Mouse (Mus musculus): ENCODE results near the gene Raver1. TPM values are rescaled to one million over a fixed set of nuclear protein-coding genes. Genes with fewer than 3 reads are reported as not detected.

Raver1 gene
- polyA plus RNA-seq, 1 experiment, result 60.7 TPM

DNA sequence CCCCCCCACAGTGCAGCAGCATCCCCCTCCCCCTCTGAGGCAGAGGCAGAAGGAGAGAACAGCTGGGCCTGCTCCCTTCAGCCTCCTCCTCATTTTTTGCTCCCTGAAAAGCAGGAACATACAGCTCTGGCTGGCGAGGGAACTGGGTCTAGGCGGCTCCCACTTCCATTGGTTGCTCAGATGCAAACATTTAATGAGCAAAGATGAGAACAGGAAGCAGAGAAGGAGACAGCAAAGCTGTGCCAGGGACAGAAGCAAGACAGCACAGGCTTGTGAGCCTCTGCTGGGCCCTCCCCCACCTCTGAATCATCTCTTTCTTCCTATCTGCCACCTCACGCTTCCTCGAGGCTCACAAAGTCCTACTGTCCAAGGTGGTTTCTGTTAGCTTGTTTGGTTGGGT, 50.5 kb downstream of the Raver1 start:
- Histone ChIP-seq H3K27me3 (ENCODE audit: control insufficient read depth, insufficient read depth, low read length, poor library complexity, severe bottlenecking) (no peaks in the 10 kb centered on the region), H3K9ac (ENCODE audit: low read depth, poor library complexity, severe bottlenecking) (no peak overlapping the region), H3K4me3 (ENCODE audit: low read depth, low read length) (no peak overlapping the region), H3K4me1 (ENCODE audit: control insufficient read depth, insufficient read depth, low read length) (no peaks in the 10 kb centered on the region), H3K36me3 (ENCODE audit: control insufficient read depth, insufficient read depth, low read length, poor library complexity, severe bottlenecking) (no peaks in the 10 kb centered on the region), H3K9me3 (replicated peaks; ENCODE audit: control insufficient read depth, insufficient read depth, low read length, poor library complexity, severe bottlenecking) (no peaks in the 10 kb centered on the region), H3K27ac (ENCODE audit: insufficient read depth, low read length) (no peak overlapping the region)
- TF ChIP-seq CTCF (IDR thresholded peaks at IDR 0.05; ENCODE audit: low read depth, low read length), result no peak

- H3K36me3 ChIP-seq (ENCODE audit: control insufficient read depth, insufficient read depth, low read length, poor library complexity, severe bottlenecking), result no peaks in the 10 kb centered on the region
- no peak overlapping the region for H3K9ac ChIP-seq (ENCODE audit: low read depth, poor library complexity, severe bottlenecking)
- H3K9me3 ChIP-seq (replicated peaks; ENCODE audit: control insufficient read depth, insufficient read depth, low read length, poor library complexity, severe bottlenecking), result no peaks in the 10 kb centered on the region
- no peak overlapping the region for H3K4me3 ChIP-seq (ENCODE audit: low read depth, low read length)
- H3K27me3 ChIP-seq (ENCODE audit: control insufficient read depth, insufficient read depth, low read length, poor library complexity, severe bottlenecking), result no peaks in the 10 kb centered on the region
- H3K27ac ChIP-seq (ENCODE audit: insufficient read depth, low read length), result no peak overlapping the region
- no peaks in the 10 kb centered on the region for H3K4me1 ChIP-seq (ENCODE audit: control insufficient read depth, insufficient read depth, low read length)
- TF ChIP-seq CTCF (IDR thresholded peaks at IDR 0.05; ENCODE audit: low read depth, low read length), result no peak
- no peak for TF ChIP-seq POLR2A (IDR thresholded peaks at IDR 0.05; ENCODE audit: insufficient read depth, low read length)
- TF ChIP-seq EP300 (IDR thresholded peaks at IDR 0.05; ENCODE audit: insufficient read depth, low read depth, low read length), result no peak
Observed at GRCm38 (mm10) chr9:21039779-21040178, 52.0 kb downstream of the Raver1 start.

- Histone ChIP-seq H3K9me3 (replicated peaks; ENCODE audit: control insufficient read depth, insufficient read depth, low read length, poor library complexity, severe bottlenecking) (no peaks in the 10 kb centered on the region), H3K9ac (ENCODE audit: low read depth, poor library complexity, severe bottlenecking) (0 out of 2 replicates have a peak overlapping the region, but pooled peaks have one; percentile 17), H3K27me3 (ENCODE audit: control insufficient read depth, insufficient read depth, low read length, poor library complexity, severe bottlenecking) (no peaks in the 10 kb centered on the region), H3K4me3 (ENCODE audit: low read depth, low read length) (peak overlapping the region; percentile 36), H3K4me1 (ENCODE audit: control insufficient read depth, insufficient read depth, low read length) (no peaks in the 10 kb centered on the region), H3K27ac (ENCODE audit: insufficient read depth, low read length) (no peak overlapping the region), H3K36me3 (ENCODE audit: control insufficient read depth, insufficient read depth, low read length, poor library complexity, severe bottlenecking) (no peaks in the 10 kb centered on the region)
- TF ChIP-seq CTCF (IDR thresholded peaks at IDR 0.05; ENCODE audit: low read depth, low read length) (no peak), EP300 (IDR thresholded peaks at IDR 0.05; ENCODE audit: insufficient read depth, low read depth, low read length) (no peak), POLR2A (IDR thresholded peaks at IDR 0.05; ENCODE audit: insufficient read depth, low read length) (no peak)
Observed at GRCm38 (mm10) chr9:21037481-21037891, 54.3 kb downstream of the Raver1 start.

DNA sequence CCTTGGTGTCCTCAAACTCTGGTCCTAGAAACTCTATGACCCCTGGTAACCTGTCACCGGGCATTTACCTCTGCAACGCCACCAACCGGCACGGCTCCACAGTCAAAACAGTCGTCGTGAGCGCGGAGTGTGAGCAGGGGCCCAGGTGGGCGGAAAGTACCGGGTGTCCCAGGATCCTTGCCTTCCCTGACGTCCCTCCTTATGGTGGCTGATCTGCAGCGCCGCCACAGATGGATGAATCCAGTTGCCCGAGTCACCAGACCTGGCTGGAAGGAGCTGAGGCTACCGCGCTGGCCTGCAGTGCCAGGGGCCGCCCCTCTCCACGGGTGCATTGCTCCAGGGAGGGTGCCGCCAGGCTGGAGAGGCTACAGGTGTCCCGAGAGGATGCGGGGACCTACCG, 55.1 kb downstream of the Raver1 start:
- no peak overlapping the region for H3K27ac ChIP-seq (ENCODE audit: insufficient read depth, low read length)
- 0 out of 2 replicates have a peak overlapping the region, but pooled peaks have one; percentile 17 for H3K9ac ChIP-seq (ENCODE audit: low read depth, poor library complexity, severe bottlenecking)
- no peaks in the 10 kb centered on the region for H3K9me3 ChIP-seq (replicated peaks; ENCODE audit: control insufficient read depth, insufficient read depth, low read length, poor library complexity, severe bottlenecking)
- H3K36me3 ChIP-seq (ENCODE audit: control insufficient read depth, insufficient read depth, low read length, poor library complexity, severe bottlenecking), result no peaks in the 10 kb centered on the region
- no peaks in the 10 kb centered on the region for H3K4me1 ChIP-seq (ENCODE audit: control insufficient read depth, insufficient read depth, low read length)
- H3K27me3 ChIP-seq (ENCODE audit: control insufficient read depth, insufficient read depth, low read length, poor library complexity, severe bottlenecking), result no peaks in the 10 kb centered on the region; the same call in 1 of the 2 replicates
- TF ChIP-seq EP300 (IDR thresholded peaks at IDR 0.05; ENCODE audit: insufficient read depth, low read depth, low read length), result no peak
- TF ChIP-seq CTCF (IDR thresholded peaks at IDR 0.05; ENCODE audit: low read depth, low read length), result no peak
- no peak for TF ChIP-seq POLR2A (IDR thresholded peaks at IDR 0.05; ENCODE audit: insufficient read depth, low read length)
- peak overlapping the region; percentile 51 for H3K4me3 ChIP-seq (ENCODE audit: low read depth, low read length)

DNA sequence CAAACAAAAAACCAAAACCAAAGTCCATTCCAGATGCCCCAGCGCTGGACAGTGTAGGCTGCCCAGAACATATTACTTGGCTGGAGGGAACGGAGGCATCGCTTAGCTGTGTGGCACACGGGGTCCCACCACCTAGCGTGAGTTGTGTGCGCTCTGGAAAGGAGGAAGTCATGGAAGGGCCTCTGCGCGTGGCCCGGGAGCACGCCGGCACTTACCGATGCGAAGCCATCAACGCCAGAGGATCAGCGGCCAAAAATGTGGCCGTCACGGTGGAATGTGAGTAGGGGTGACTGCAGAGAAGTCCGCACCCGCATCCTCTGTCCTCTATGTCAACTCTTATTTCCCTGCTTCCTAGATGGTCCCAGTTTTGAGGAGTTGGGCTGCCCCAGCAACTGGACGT, 55.6 kb downstream of the Raver1 start:
- Histone ChIP-seq H3K4me3 (ENCODE audit: low read depth, low read length) (peak overlapping the region; percentile 51), H3K9ac (ENCODE audit: low read depth, poor library complexity, severe bottlenecking) (no peak overlapping the region), H3K4me1 (ENCODE audit: control insufficient read depth, insufficient read depth, low read length) (no peaks in the 10 kb centered on the region), H3K9me3 (replicated peaks; ENCODE audit: control insufficient read depth, insufficient read depth, low read length, poor library complexity, severe bottlenecking) (no peaks in the 10 kb centered on the region), H3K36me3 (ENCODE audit: control insufficient read depth, insufficient read depth, low read length, poor library complexity, severe bottlenecking) (no peaks in the 10 kb centered on the region), H3K27ac (ENCODE audit: insufficient read depth, low read length) (no peak overlapping the region), H3K27me3 (ENCODE audit: control insufficient read depth, insufficient read depth, low read length, poor library complexity, severe bottlenecking) (no peaks in the 10 kb centered on the region; the same call in 1 of the 2 replicates)
- TF ChIP-seq CTCF (IDR thresholded peaks at IDR 0.05; ENCODE audit: low read depth, low read length) (no peak), POLR2A (IDR thresholded peaks at IDR 0.05; ENCODE audit: insufficient read depth, low read length) (no peak), EP300 (IDR thresholded peaks at IDR 0.05; ENCODE audit: insufficient read depth, low read depth, low read length) (no peak)

DNA sequence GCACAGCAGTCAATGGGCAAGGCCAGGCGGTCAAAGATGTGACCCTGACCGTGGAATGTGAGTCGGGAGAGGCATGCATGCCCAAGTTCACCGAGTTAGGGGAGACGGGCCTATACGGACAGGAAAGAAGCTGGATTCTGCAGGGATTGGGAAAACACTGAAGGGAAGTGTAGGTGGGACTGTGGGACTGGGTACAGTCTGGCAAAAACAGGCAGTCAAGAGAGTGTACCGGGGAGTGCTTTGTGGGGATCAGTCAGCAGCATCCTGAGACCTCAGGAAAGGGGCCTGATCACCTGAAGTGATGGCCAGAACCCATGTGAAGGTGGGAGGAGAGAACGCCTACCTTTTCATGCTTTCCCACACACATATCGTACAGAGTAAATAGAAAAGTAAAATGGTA, 56.2 kb downstream of the Raver1 start:
- Histone ChIP-seq H3K36me3 (ENCODE audit: control insufficient read depth, insufficient read depth, low read length, poor library complexity, severe bottlenecking) (no peaks in the 10 kb centered on the region), H3K9ac (ENCODE audit: low read depth, poor library complexity, severe bottlenecking) (no peak overlapping the region), H3K27me3 (ENCODE audit: control insufficient read depth, insufficient read depth, low read length, poor library complexity, severe bottlenecking) (no peaks in the 10 kb centered on the region; the same call in 1 of the 2 replicates), H3K4me3 (ENCODE audit: low read depth, low read length) (peak overlapping the region; percentile 18), H3K27ac (ENCODE audit: insufficient read depth, low read length) (no peak overlapping the region), H3K4me1 (ENCODE audit: control insufficient read depth, insufficient read depth, low read length) (no peaks in the 10 kb centered on the region), H3K9me3 (replicated peaks; ENCODE audit: control insufficient read depth, insufficient read depth, low read length, poor library complexity, severe bottlenecking) (no peaks in the 10 kb centered on the region)
- TF ChIP-seq POLR2A (IDR thresholded peaks at IDR 0.05; ENCODE audit: insufficient read depth, low read length), result no peak
- TF ChIP-seq EP300 (IDR thresholded peaks at IDR 0.05; ENCODE audit: insufficient read depth, low read depth, low read length), result no peak
- TF ChIP-seq CTCF (IDR thresholded peaks at IDR 0.05; ENCODE audit: low read depth, low read length), result no peak
